Mouse (Mus musculus): ENCODE measurements around the gene Mpp6. TPM values are rescaled to one million over a fixed set of nuclear protein-coding genes. Genes with fewer than 3 reads are reported as not detected.

The Mpp6 gene
- polyA plus RNA-seq, 1 experiment from 2014 or later: 54.8 TPM

DNA sequence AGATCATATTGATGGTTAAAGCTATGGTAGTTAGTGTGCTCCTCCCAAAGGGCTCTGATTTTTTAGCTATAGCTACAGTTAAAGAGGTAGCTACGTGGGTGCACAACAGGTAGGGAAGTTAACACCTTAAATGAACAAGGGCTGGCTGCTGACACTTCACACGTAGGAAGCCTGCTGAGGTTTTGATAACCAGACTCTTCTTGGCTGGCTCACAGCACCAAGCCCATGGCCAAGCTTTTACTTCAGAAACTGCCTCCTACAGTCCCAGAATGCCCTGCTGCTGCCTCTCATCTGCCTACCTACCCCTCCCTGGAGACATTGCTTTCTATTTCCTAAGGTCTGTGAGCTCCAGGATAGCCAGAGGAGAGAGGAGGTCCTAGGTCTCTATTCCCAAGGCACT is 127.9 kb downstream of the Mpp6 start:
- WGBS (ENCODE audit: insufficient replicate concordance): 62% methylated on average over 2 of the region's 2 CpGs
- TF ChIP-seq CTCF (IDR thresholded peaks at IDR 0.05; ENCODE audit: low read depth): no peak
- no peak for TF ChIP-seq EP300 (IDR thresholded peaks at IDR 0.05; ENCODE audit: low read depth)
- no peaks in the 10 kb centered on the region for H3K27me3 ChIP-seq (ENCODE audit: insufficient read depth, low read length)
- no peak overlapping the region for H3K9ac ChIP-seq (replicated peaks)
- no peak overlapping the region for H3K27ac ChIP-seq (ENCODE audit: low read depth)
- no peaks in the 10 kb centered on the region for H3K9me3 ChIP-seq (ENCODE audit: low read length)
- H3K4me2 ChIP-seq (ENCODE audit: low read depth, low read length): no peak overlapping the region
- H3K4me3 ChIP-seq (ENCODE audit: low read depth, low read length): no peak overlapping the region
- H3K36me3 ChIP-seq (replicated peaks; ENCODE audit: insufficient read depth, low read length): no peaks in the 10 kb centered on the region
- no peak for DNase-seq
- H3K4me1 ChIP-seq (ENCODE audit: insufficient read depth): peaks cover 3% of the 10 kb centered on the region
- ATAC-seq: no peak

DNA sequence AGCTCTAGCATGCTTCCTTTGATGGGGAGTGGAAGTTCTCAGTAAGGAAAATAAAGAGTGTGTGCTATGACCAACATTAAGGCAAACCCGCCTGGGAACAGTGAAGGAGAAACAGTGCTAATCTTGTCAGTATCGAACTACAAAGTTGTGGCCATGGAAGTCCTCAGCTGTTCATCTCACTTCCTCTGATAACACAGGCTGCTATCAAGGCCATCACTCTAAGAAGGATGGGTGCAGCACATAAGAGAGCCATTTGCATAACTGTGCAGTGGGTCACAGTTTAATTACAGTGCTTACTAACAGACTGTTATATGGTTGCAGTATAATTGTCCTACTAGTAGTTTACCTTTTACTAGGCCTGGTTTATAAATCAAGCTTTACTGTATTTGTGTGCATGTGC is 129.9 kb downstream of the Mpp6 start:
- H3K4me2 ChIP-seq (ENCODE audit: low read depth, low read length): no peak overlapping the region
- no peak overlapping the region for H3K27ac ChIP-seq (ENCODE audit: low read depth)
- H3K9me3 ChIP-seq (ENCODE audit: low read length): no peaks in the 10 kb centered on the region
- no peaks in the 10 kb centered on the region for H3K27me3 ChIP-seq (ENCODE audit: insufficient read depth, low read length)
- H3K4me3 ChIP-seq (ENCODE audit: low read depth, low read length): no peak overlapping the region
- no peak for TF ChIP-seq CTCF (IDR thresholded peaks at IDR 0.05; ENCODE audit: low read depth)
- no peak for TF ChIP-seq EP300 (IDR thresholded peaks at IDR 0.05; ENCODE audit: low read depth)
- ATAC-seq (no peak), DNase-seq (no peak)
- H3K36me3 ChIP-seq (replicated peaks; ENCODE audit: insufficient read depth, low read length): no peaks in the 10 kb centered on the region
- H3K9ac ChIP-seq (replicated peaks): no peak overlapping the region
- whole genome bisulfite sequencing (ENCODE audit: insufficient replicate concordance): 57% methylated on average over 2 of the region's 2 CpGs
- peaks cover 3% of the 10 kb centered on the region for H3K4me1 ChIP-seq (ENCODE audit: insufficient read depth)

DNA sequence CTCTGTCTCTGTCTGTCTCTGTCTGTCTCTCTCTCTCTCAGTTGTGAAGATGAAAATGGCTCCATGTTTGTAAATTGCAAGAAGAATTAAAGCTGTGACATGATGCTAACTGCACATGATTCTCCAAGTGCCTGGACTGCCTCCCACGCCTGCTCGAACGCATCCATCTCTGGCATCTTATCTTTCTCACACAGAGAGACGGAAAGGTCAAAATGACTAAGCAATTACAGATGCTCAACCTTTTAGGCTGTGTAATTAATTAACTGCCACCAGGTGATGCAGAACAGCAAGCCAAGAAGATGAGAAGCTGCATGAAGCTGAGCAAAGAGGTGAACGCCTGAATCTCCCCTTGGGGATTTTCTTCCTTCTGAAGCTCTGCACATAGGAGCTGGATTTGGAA is 130.4 kb downstream of the Mpp6 start:
- peaks cover 3% of the 10 kb centered on the region for H3K4me1 ChIP-seq (ENCODE audit: insufficient read depth)
- no peaks in the 10 kb centered on the region for H3K9me3 ChIP-seq (ENCODE audit: low read length)
- no peak overlapping the region for H3K27ac ChIP-seq (ENCODE audit: low read depth)
- no peak for DNase-seq
- H3K4me3 ChIP-seq (ENCODE audit: low read depth, low read length): no peak overlapping the region
- ATAC-seq: no peak
- no peaks in the 10 kb centered on the region for H3K36me3 ChIP-seq (replicated peaks; ENCODE audit: insufficient read depth, low read length)
- H3K9ac ChIP-seq (replicated peaks): no peak overlapping the region
- TF ChIP-seq EP300 (IDR thresholded peaks at IDR 0.05; ENCODE audit: low read depth) (0 out of 2 replicates have a peak, but pooled peaks have one; percentile 19), CTCF (IDR thresholded peaks at IDR 0.05; ENCODE audit: low read depth) (no peak)
- no peak overlapping the region for H3K4me2 ChIP-seq (ENCODE audit: low read depth, low read length)
- WGBS (ENCODE audit: insufficient replicate concordance): 50% methylated on average over 5 of the region's 5 CpGs
- no peaks in the 10 kb centered on the region for H3K27me3 ChIP-seq (ENCODE audit: insufficient read depth, low read length)

DNA sequence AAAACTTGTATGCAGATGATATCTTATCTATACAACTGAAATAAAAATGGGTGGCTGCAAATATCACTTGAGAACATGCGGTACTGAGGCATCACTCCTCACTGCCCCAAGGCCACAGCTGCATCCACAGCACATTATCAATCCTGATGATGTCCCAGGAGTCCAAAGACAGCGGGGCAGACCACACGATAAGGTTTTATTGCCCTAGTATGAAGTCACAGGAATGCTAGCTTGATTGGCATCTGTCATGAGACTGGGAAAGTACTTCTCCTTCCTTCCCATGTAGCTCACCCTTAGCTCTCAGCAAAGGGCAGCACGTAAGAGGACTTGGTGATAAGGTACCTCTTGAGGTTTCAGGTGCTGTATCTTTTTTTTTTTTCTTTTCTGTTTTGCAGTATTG is 134.1 kb downstream of the Mpp6 start:
- 67% methylated on average over 4 of the region's 4 CpGs for WGBS (ENCODE audit: insufficient replicate concordance)
- no peak overlapping the region for H3K9ac ChIP-seq (replicated peaks)
- H3K4me2 ChIP-seq (ENCODE audit: low read depth, low read length): no peak overlapping the region
- H3K27ac ChIP-seq (ENCODE audit: low read depth): no peak overlapping the region
- DNase-seq (no peak), ATAC-seq (no peak)
- H3K4me3 ChIP-seq (ENCODE audit: low read depth, low read length): no peak overlapping the region
- peaks cover 3% of the 10 kb centered on the region for H3K4me1 ChIP-seq (ENCODE audit: insufficient read depth)
- no peaks in the 10 kb centered on the region for H3K27me3 ChIP-seq (ENCODE audit: insufficient read depth, low read length)
- H3K36me3 ChIP-seq (replicated peaks; ENCODE audit: insufficient read depth, low read length): no peaks in the 10 kb centered on the region
- no peaks in the 10 kb centered on the region for H3K9me3 ChIP-seq (ENCODE audit: low read length)
- TF ChIP-seq CTCF (IDR thresholded peaks at IDR 0.05; ENCODE audit: low read depth) (no peak), EP300 (IDR thresholded peaks at IDR 0.05; ENCODE audit: low read depth) (no peak)

DNA sequence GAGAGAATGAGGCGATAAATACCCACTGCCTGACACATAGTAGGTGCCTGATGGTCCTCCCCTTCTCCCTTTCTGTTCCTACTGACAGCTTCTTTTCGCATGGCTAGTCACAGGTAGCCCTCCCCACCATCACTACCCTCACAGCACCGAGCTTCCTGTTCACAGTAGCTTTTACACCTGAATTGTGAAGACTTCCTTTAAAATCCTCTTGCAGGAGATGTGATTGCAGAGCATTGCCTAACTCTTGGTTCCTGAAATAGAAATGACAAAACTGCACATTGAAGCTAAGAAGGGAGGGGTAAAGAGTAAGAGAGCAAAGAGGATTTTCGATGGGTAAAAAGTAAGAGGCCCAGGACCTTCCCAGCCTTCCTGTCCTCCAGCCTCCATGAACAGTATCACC is 134.9 kb downstream of the Mpp6 start:
- Histone ChIP-seq H3K9ac (replicated peaks) (no peak overlapping the region), H3K4me3 (ENCODE audit: low read depth, low read length) (no peak overlapping the region), H3K9me3 (ENCODE audit: low read length) (no peaks in the 10 kb centered on the region), H3K36me3 (replicated peaks; ENCODE audit: insufficient read depth, low read length) (no peaks in the 10 kb centered on the region), H3K27me3 (ENCODE audit: insufficient read depth, low read length) (no peaks in the 10 kb centered on the region), H3K4me1 (ENCODE audit: insufficient read depth) (peaks cover 3% of the 10 kb centered on the region), H3K27ac (ENCODE audit: low read depth) (no peak overlapping the region), H3K4me2 (ENCODE audit: low read depth, low read length) (no peak overlapping the region)
- no peak for DNase-seq
- TF ChIP-seq EP300 (IDR thresholded peaks at IDR 0.05; ENCODE audit: low read depth) (no peak), CTCF (IDR thresholded peaks at IDR 0.05; ENCODE audit: low read depth) (no peak)
- 44% methylated on average over 4 of the region's 4 CpGs for WGBS (ENCODE audit: insufficient replicate concordance)
- no peak for ATAC-seq

DNA sequence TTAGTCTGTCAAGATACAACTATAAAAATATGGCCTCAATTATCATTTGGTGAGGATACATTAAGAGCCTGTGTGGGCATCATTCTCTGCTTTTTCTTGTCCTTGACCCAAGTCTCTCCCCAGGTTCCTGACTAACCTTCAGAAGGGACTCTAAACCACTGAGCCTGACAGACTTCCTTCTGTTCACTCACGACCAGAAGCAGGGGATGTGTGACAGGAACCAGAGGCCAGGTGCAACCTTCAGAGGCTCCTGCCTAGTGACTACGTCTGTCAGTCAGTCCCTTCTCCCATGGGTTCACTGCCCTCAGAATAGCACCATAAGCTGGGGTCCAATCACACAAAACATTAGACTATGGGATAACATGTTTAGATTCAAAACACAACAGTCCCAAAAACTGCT is 137.3 kb downstream of the Mpp6 start:
- H3K9me3 ChIP-seq (ENCODE audit: low read length): no peaks in the 10 kb centered on the region
- H3K4me1 ChIP-seq (ENCODE audit: insufficient read depth): no peaks in the 10 kb centered on the region
- H3K4me2 ChIP-seq (ENCODE audit: low read depth, low read length): no peak overlapping the region
- no peaks in the 10 kb centered on the region for H3K36me3 ChIP-seq (replicated peaks; ENCODE audit: insufficient read depth, low read length)
- no peak overlapping the region for H3K4me3 ChIP-seq (ENCODE audit: low read depth, low read length)
- 29% methylated on average over 2 of the region's 2 CpGs for WGBS (ENCODE audit: insufficient replicate concordance)
- ATAC-seq: no peak
- H3K27me3 ChIP-seq (ENCODE audit: insufficient read depth, low read length): no peaks in the 10 kb centered on the region
- no peak overlapping the region for H3K27ac ChIP-seq (ENCODE audit: low read depth)
- DNase-seq: no peak
- no peak overlapping the region for H3K9ac ChIP-seq (replicated peaks)
- TF ChIP-seq EP300 (IDR thresholded peaks at IDR 0.05; ENCODE audit: low read depth) (no peak), CTCF (IDR thresholded peaks at IDR 0.05; ENCODE audit: low read depth) (no peak)

DNA sequence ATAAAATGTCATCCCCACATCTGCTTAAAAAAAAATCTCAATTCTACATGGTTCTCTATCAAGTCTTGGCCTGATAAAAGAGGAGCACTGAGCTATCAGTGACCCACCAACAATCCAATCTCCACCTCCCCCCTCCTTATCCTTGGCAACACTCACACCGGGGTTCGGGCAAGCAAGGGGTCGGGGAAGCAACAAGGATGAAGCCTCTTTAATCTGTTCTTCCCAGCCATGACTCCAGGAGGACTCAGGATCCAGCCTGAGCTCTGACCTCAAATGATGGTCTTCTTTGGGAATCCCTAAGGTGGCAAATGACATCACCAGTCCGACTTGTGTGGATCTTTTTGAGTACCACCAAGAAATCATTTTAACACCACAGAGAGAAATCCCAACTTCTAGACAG is 137.8 kb downstream of the Mpp6 start:
- H3K27ac ChIP-seq (ENCODE audit: low read depth): no peak overlapping the region
- no peak for TF ChIP-seq EP300 (IDR thresholded peaks at IDR 0.05; ENCODE audit: low read depth)
- TF ChIP-seq CTCF (IDR thresholded peaks at IDR 0.05; ENCODE audit: low read depth): no peak
- H3K36me3 ChIP-seq (replicated peaks; ENCODE audit: insufficient read depth, low read length): no peaks in the 10 kb centered on the region
- no peaks in the 10 kb centered on the region for H3K9me3 ChIP-seq (ENCODE audit: low read length)
- no peaks in the 10 kb centered on the region for H3K27me3 ChIP-seq (ENCODE audit: insufficient read depth, low read length)
- no peak overlapping the region for H3K4me2 ChIP-seq (ENCODE audit: low read depth, low read length)
- 74% methylated on average over 4 of the region's 4 CpGs for WGBS (ENCODE audit: insufficient replicate concordance)
- H3K4me1 ChIP-seq (ENCODE audit: insufficient read depth): peaks cover 2% of the 10 kb centered on the region; the same call in 1 of the 2 replicates
- no peak overlapping the region for H3K4me3 ChIP-seq (ENCODE audit: low read depth, low read length)
- no peak for DNase-seq
- H3K9ac ChIP-seq (replicated peaks): no peak overlapping the region
- ATAC-seq: no peak

Other genes starting within 250 kb of the Mpp6 start
- gene Gsdme, start 153.6 kb downstream of the Mpp6 start, polyA plus RNA-seq (2015; fragmentation: Nextera tagmentation; extraction: Ambion mirVana): 15.7 and 18.1 TPM in 2 replicates

Measured in liver, postnatal 0 days (tissue).